Mouse (Mus musculus): Measurements from ENCODE around the gene Wrb. TPM values are rescaled to one million over a fixed set of nuclear protein-coding genes. Genes with fewer than 3 reads are reported as not detected.

The Wrb gene
- total RNA-seq, 4 experiments from 2014 or later = 12.0 to 14.4 (median 13.0) TPM

DNA sequence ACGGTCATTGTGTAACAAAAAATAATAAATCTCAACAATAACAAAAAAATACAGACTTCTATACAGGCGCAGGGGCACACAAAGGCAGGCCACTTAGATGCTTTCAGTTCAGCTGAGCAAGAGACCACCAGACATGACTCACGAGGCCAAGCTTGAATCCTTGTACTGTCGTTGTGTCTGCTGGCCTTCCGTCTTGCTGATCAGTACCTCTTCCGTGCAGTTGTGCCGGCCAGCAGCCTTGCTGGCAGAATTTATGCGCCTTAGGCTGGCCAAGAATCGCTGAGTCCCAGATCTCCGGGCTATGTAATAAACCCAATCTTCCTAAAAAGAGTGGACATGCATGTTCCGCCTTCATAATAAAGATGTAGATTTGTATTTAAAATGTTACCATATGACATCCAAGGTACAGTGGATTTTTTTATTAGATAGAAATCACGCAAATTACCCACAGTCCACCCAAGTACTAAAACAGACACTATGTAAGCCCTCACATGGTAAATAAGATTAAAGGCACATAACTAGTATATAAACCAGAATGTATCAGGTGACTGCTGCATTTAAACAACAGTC lies 13.4 kb downstream of the Wrb start:
- no peak for DNase-seq (ENCODE audit: low spot score in 2 of 2)

DNA sequence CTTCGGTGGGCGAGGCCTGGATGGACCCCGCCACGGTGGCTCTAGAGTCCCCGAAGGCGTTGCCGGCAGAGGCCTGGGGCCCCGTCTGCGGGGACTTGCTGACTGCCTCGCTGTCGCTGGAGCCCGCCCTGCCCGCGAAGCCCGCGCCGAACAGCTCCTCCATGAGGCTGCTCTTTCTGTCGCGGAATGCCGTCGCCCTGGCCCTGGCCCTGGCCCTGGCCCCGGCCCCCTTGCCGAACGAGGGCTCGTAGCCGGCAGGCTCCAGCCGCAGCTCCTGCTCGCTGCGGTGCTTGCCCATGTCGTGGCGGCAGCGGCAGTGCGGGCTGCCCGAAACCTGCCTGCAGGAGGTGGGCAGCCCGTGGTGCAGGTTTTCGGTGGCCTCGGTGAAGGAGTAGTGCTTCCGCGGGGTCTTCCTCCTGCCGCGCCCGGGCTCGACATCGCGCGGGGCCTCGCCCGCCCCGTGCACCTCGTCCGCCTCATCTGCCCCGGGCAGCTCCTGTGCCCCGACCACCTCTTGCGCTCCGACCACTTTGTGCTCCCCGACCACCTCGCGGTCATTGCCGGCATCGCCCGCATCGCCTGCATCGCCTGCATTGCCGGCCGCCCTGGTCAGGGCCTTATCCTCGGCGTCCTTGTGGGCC lies 14.0 kb downstream of the Wrb start:
- peak; percentile 35 to 46 for DNase-seq (ENCODE audit: low spot score in 2 of 2)

DNA sequence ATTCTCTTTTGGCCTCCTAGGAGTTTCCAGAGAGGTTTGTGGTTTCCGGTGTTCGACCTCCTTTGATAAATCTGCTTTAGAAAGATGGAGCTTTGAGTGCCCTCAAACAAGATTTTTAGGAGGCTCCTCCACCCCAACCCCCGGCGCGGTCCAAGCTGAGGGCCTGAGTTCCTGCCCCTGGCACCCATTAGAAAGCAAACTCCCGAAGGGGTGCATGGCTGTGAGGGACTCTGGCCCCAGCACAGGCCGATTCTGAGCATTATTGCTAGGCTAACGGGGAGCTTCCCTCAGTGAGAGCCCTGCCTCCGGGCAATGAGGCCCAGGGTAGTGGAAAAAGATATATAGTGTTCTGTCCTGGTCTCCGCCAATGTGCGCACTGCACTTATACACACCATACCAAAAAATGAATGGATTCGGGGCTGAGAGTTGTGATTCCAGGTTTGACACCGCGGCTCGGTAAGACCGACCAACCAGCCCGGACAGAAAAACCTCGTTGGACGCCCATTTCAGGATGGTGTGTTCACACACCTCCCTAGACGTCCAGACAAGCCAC lies 14.7 kb downstream of the Wrb start:
- no peak for DNase-seq (ENCODE audit: low spot score in 2 of 2)

DNA sequence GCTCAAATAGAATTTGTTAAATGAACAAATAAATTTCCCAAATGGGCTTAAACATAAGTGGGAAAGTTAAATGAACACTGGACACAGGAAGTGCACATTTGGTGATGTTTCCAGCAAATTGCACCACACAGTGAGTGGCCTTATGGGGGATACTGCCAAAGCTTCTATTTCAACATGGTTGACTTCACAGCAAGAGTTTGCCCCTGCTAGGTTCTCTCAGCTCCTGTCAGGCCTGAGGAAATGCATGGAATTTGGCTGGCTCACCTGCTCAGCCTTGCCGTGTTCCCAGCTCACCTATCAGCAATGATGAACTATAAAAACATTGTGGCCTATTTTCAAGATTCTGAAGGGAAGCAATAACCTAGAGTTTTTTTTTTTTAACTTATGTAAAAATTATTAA lies 15.7 kb downstream of the Wrb start:
- no peak for DNase-seq (ENCODE audit: low spot score in 2 of 2)

DNA sequence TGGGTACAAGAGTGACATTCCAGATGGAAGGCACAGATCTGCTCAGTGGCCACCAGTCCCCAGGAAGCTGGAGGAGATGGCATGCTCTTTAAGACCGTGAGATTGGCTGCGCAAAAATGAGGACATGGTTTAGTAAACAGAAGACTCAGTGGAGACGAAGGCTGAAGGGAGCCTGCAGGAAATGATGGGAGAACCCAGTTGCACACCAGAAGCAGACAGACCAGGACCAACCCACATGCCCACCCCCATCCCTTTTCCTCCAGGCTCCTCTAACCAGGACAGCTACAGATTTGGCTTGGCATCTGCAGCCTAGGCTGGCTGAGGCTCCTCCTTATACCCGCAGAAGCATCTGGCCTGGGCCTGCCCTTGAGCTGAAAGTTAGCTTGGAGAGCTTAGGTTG lies 16.1 kb downstream of the Wrb start:
- DNase-seq (ENCODE audit: low spot score in 2 of 2) = no peak

DNA sequence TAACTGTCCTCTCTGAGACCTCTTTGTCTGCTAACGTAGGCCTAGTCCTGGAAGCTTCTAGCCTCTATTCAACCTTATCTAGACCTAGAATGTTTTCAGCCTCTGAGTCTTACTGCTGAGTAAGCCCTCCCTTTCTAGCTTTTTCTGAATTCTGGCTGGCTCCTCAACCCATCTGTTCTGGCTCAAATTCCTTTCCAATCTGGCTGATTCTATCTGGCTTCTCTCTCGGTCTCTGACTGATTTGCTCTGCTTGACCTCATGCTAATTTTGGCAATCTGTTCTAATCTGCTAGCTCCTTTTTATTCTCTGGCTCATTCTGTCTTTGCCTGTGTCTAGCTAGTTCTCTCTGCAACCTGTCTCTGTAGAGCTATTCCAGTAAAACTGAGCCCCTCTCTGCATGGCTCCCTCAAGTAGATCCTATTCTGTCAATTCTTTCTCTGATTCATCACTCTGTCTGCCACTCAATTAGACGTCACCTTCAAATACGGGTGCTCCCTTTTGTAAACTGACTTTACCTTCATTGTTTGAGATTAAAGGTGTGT lies 20.6 kb downstream of the Wrb start:
- no peak for DNase-seq (ENCODE audit: low spot score in 2 of 2)

DNA sequence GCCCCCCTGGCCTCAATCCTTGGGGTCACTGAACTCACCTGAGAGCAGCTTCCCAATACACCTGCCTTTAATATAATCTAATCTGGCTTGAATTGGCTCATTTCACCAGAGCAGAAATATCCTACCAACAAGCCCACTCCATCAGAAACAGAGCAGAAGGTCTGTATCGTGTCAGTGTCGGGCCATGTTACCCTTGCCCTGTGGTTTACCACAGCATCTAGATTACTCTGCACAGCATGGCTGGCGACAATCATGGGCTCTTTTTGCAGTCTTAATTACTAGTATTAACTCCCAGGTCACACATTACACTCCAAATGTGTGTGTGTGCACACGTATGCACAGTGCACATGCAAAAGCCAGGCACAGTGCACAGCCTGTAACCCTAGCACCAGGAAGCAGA lies 23.6 kb downstream of the Wrb start:
- no peak for DNase-seq (ENCODE audit: low spot score in 2 of 2)

DNA sequence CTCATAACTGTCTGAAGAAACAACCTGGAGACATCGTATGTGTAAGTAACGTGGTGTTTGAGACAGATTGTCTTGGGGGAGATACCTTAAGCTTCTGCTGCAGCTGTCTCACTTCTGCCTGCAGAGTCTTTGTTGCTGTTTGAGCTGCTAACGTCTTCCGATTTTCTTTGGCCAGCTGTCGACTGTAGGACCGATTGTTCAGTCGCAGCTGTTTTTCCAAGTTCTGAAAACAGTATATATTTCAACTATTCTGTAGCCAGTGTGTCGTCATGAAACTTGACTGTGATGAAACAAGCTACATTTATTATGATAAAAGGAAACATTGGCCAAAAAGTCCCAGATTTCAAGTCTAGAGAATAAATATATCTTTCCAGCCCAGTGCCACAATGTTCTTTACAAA lies 28.4 kb downstream of the Wrb start:
- DNase-seq (ENCODE audit: low spot score in 2 of 2) = no peak

DNA sequence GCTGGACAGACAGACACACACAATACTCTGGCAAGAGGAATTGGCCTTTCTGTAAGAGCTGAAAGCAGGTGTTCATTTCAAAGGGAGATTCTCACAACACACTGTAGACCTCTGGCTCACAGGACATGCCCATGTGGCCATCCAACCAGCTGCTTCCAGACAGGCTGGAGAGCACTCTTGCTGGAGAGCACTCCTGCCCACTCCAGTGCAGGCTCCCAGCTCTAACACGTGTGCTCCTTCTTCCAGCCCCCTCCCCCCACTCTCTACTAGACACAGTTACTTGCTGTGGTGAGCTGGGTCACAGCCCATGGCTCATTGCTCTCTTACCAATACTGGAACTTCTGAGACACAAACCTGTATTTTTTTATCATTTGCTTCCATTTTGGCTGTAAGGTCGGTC lies 30.2 kb downstream of the Wrb start:
- no peak for DNase-seq (ENCODE audit: low spot score in 2 of 2)

DNA sequence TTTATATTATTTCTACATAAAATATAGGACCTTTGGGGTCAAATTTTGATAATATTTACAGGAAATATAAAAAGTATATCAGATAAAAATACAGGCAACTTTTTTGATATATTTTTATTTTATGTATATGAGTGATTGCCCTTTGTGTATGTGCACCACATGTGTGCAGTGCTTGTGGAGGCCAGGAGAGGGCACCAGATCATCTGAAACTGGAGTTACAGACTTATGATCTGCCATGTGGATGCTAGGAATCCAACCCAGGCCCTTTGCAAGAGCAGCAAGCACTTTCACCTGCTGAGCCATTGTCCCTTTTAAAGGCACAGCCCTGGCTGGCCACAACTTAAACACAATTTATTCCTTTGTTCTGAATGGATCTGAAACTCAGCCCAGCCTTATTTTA lies 33.9 kb downstream of the Wrb start:
- DNase-seq (ENCODE audit: low spot score in 2 of 2) = no peak

DNA sequence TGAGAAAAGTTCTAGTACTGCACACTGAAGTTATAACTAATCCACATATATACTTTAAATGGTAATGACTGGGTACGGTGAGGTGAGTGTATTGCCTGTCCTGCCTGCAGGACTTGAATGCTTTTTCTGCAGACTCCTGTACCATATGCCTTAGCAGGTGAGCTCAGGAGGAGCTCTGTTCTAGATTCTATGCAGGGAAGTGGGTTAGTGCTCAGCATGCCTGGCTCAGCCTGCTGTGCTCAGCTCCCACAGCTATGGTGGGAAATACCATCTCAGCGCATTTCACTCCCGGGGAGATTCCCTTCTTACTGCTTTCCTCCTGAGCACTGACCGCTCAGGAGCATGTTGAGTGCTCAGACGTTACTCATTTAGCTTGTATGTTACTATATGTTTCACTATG lies 42.4 kb downstream of the Wrb start:
- no peak for DNase-seq (ENCODE audit: low spot score in 2 of 2)

DNA sequence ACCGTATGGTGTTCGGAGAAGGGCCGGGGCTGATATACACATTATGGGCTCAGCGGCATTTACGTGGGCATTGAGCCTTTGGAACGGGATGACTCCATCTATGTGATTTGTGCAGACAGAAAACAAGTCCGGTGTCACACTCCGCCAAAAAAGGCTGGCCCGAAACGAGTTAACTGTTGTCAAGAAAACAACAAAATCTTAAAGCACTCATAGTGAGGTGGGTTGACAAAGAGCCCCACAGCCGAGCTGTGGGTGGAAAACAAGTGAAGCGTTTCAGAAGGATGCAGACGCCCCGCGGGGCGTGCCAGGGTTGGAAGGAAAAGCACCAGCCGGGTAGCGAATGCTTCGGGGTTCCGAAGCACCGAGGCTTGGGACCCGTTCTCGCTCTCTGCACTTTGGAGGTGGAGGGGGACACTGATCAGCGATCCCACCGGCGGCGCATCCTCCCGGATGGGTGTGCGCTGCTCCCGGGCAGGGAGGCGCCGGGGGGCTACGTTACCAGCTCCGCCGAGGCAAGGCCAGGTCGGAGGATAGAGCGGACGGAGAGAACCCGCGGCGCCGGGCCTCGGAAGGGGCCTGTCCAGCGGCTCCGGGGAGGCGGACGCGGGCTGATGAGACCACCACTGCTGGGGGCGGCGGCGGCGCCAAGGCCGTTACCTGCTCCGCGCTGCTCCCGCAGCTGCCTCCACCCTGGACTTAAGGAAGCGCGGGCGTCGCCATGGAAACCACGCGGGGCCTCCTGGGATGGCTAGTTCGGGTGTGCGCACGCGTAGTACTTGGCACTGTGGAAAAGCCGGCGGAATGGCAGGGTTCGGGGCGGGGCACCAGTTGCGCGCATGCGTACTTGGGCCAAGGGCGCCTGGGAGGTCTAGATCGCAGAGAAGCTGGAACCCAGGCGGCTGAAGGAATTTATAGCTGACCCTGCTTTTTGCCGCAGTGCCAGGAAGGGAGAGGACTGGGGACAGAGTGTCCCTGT lies 46.6 kb downstream of the Wrb start, which contains the start of gene Lca5l:
TSS of gene Lca5l (minus strand) at position 741 of the 976 bp plus-strand sequence.
- DNase-seq (ENCODE audit: low spot score in 2 of 2) = peak; percentile 99

DNA sequence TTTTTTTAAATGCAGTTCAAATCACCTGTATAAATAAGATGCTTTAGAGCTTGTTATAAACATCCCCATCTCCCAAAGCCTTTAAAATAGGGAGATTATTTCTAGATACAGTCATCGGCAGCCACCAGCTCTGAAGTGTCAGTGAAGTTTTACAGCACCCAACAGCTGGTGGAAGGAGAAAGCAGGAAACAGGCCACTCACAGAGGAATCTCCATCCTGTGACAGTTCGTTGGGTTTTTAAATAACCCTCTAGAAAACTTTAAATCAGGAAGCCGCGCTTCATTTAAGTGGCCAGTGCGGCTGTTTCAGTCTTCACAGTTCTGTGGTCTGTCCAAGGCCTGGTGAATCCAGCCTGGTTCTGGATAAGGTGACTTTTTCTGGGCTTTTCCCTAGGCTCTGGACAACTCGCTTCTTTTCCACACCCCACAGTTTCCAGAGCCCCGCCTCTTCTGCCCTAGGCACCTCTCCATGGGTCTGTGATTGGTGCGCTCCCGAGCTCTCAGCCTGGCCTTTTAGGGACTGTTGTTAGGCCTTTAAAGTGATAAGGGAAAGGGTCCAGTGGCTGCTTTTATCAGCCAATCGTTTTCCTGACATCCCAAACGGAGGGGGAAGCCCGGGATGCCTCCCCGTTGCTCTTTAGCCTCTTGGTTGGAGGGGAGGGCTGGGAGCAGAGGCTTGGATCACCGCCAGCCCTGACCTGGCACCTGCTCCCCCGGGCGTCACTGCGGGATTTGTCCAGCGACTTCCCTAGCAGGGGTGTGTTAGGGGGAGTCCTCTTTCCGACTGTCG lies 54.9 kb downstream of the Wrb start, which contains the start of gene Sh3bgr:
TSS of gene Sh3bgr (plus strand) at position 538 of the 789 bp plus-strand sequence.
- DNase-seq (ENCODE audit: low spot score in 2 of 2) = peak; percentile 87 to 88

DNA sequence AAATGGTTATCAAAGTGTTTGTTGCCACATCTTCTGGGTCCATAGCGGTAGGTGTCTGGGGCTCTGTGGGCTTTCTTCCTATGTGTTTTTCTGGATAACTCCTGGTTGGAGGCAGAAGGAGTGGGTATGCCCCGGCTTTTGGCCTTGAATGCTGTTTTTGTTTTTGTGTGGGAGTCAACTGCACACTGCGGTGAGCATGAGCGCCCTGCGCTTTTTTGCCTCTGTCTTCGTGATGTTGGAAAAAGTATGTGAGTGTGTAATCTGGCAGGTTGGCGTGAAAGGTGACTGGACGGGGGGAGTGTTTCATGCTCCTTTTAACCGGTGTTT lies 55.5 kb downstream of the Wrb start:
- DNase-seq (ENCODE audit: low spot score in 2 of 2) = no peak

DNA sequence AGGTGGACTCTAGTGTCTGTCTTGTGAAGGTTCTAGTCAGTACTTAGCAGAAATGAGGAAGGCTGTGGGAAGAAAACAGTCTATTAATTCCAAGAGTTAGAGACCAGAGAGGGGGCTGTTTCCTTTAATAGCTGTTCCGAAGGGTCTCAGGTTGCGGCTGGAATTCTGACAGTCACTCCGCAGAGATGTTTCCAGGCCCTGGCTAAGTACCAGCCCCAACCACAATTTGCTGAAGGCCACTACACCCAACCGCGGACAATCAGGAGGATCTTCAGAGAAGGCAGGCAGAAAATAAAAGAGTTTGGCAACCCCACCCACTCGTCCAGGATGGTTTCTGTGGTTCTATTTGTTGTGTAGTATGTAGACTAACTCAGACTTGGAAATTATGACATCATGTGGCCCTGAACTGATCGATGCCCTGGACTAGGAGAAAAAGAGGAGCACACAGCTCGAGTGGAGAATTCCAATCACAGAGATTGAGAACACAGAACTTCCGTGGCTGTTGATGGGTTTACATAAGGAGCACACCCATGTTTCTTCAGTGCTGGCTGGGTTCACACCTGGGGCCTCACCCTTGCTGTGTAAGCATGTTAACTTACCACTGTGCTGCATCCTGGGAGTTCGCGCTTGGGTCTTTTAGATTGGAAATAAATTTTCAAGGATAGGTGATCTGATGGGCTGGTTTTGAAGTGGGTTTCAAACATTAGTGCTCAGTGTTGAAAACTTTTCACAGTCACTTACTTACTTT lies 56.5 kb downstream of the Wrb start:
- peak in 1 of 2 experiments; percentile 41 for DNase-seq (ENCODE audit: low spot score in 2 of 2)

Other genes starting within 250 kb of the Wrb start
- 10 to 100 TPM; 11.9 to 14.4 (median 12.9) TPM for gene Psmg1, start 154.4 kb upstream of the Wrb start, total RNA-seq (2022)
- gene Brwd1, start 62.9 kb upstream of the Wrb start, total RNA-seq (2022) = 10 to 100 TPM; 48.0 to 63.0 (median 55.2) TPM
- 10 to 100 TPM; 19.1 to 31.3 (median 25.5) TPM for gene Hmgn1, start 17.7 kb upstream of the Wrb start, total RNA-seq (2022)
- under 1 TPM; 0.32 to 0.54 (median 0.41) TPM for gene Lca5l, start 46.9 kb downstream of the Wrb start, total RNA-seq (2022)
- gene Sh3bgr, start 55.0 kb downstream of the Wrb start, total RNA-seq (2022) = 1,000 to 10,000 TPM in 3 of 4 experiments, 100 to 1,000 TPM in 1; 903 to 1,283 (median 1,111) TPM
- not detected for gene B3galt5, start 90.4 kb downstream of the Wrb start, total RNA-seq (2022)

Measured in gastrocnemius, adult 8-10 months (tissue).